Mouse (Mus musculus) olfactory bulb, adult 2 months (tissue): ENCODE measurements around the gene Prex1.

ENCODE experiments used
- CTCF ChIP-seq: fragments of 200-500 bp; IDR thresholded peaks from 2 replicates; pipeline ENCODE4 v1.5.1; 2012; ENCODE audit warnings: low read depth, mild to moderate bottlenecking, low read length, moderate library complexity; ENCODE audit not compliant: insufficient read depth
- POLR2A ChIP-seq: fragments of 200-500 bp; IDR thresholded peaks from 2 replicates; pipeline ENCODE4 v1.6.1; 2012; ENCODE audit warnings: mild to moderate bottlenecking, low read depth, low read length, moderate library complexity; ENCODE audit not compliant: insufficient read depth

GRCm38 (mm10) chr2:166650414-166650813 lies 63.2 kb downstream of the Prex1 start:
- TF ChIP-seq POLR2A (no peak), CTCF (no peak)
